Mouse (Mus musculus): Measurements from ENCODE around the gene Defb47. TPM values are rescaled to one million over a fixed set of nuclear protein-coding genes. Genes with fewer than 3 reads are reported as not detected.

Defb47 gene
- polyA plus RNA-seq, 1 experiment from 2014 or later, result not detected

DNA sequence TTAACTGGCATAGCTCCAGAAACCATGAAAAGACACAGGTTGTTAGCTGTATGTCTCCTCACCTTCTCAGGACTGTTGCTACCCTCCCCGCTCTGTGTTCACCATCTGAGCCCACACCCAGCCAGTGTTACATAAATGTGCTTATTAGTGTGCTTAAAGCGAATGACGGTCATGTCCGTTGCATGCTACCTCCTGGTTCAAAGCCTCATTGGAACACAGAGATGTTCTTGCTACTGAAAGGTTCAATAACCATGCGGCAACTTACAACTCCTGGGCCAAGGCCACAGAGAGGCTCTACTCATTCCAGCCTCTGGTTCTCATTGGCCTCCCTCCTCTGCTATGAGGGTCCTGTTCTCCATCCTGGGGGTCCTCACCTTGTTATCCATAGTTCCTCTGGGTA is 13.6 kb downstream of the Defb47 start, which contains the start of gene Defb43:
Gene Defb43, plus strand, starts transcription at position 301 of the 400 bp plus-strand sequence.
- no peaks in the 10 kb centered on the region for H3K27me3 ChIP-seq
- H3K27ac ChIP-seq, result no peak within 1 kb of the TSS
- H3K9ac ChIP-seq (replicated peaks), result no peak within 1 kb of the TSS
- no peak for ATAC-seq
- H3K4me1 ChIP-seq (replicated peaks), result no peaks in the 10 kb centered on the region
- no peaks in the 10 kb centered on the region for H3K36me3 ChIP-seq
- H3K4me2 ChIP-seq (replicated peaks), result no peak within 1 kb of the TSS
- H3K9me3 ChIP-seq, result peaks cover 3% of the 10 kb centered on the region; the same call in 1 of the 2 replicates
- H3K4me3 ChIP-seq (replicated peaks), result no peak within 1 kb of the TSS
- WGBS, result 93% methylated on average over 5 of the region's 5 CpGs

DNA sequence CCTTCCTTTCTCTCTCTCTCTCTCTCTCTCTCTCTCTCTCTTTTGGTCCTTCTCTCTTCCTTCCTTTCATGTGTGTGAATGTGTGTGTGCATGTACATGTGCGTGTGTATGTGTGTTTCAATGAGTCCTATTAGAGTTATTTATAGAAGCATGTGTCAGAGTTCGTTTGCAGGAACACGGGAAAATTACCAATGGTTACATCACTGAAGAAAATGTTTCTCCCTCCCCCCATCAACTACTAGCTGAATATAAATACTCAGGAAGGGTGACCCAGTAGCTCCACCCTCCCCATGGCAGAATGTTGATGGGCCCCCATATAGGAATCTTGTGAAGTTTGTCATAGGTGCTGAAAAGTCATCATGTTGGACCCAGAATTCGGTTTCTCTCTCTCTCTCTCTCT is 15.2 kb downstream of the Defb47 start:
- H3K27ac ChIP-seq, result no peak overlapping the region
- no peak overlapping the region for H3K9ac ChIP-seq (replicated peaks)
- no peak overlapping the region for H3K4me3 ChIP-seq (replicated peaks)
- WGBS, result 85% methylated on average over 4 of the region's 4 CpGs
- H3K4me1 ChIP-seq (replicated peaks), result no peaks in the 10 kb centered on the region
- no peak overlapping the region for H3K4me2 ChIP-seq (replicated peaks)
- no peaks in the 10 kb centered on the region for H3K36me3 ChIP-seq
- ATAC-seq, result no peak
- no peaks in the 10 kb centered on the region for H3K27me3 ChIP-seq
- peaks cover 3% of the 10 kb centered on the region; the same call in 1 of the 2 replicates for H3K9me3 ChIP-seq

DNA sequence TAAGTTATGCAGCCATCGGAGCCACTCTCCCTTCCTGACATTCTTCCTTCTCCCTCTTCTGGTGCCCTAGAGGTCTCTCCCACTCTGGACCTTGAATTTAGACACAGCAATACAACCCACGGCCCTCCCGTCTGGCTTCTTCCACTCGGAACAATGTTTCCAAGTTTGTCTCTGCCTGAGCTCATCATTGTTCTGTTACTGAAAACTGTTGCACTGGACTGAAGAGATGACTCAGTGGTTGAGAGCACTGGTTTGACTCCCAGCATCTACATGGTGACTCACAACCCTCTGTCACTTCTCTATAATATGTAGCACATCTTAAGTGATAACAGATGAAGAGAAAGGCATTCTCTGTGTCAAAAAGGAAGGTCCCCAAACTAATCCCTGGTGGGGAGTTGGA is 16.8 kb downstream of the Defb47 start:
- Histone ChIP-seq H3K9ac (replicated peaks) (no peak overlapping the region), H3K27ac (no peak overlapping the region), H3K4me3 (replicated peaks) (no peak overlapping the region), H3K27me3 (no peaks in the 10 kb centered on the region), H3K4me2 (replicated peaks) (no peak overlapping the region), H3K4me1 (replicated peaks) (no peaks in the 10 kb centered on the region), H3K9me3 (peaks cover 3% of the 10 kb centered on the region; the same call in 1 of the 2 replicates), H3K36me3 (no peaks in the 10 kb centered on the region)
- 86% methylated on average over 4 of the region's 4 CpGs for WGBS
- ATAC-seq, result no peak

DNA sequence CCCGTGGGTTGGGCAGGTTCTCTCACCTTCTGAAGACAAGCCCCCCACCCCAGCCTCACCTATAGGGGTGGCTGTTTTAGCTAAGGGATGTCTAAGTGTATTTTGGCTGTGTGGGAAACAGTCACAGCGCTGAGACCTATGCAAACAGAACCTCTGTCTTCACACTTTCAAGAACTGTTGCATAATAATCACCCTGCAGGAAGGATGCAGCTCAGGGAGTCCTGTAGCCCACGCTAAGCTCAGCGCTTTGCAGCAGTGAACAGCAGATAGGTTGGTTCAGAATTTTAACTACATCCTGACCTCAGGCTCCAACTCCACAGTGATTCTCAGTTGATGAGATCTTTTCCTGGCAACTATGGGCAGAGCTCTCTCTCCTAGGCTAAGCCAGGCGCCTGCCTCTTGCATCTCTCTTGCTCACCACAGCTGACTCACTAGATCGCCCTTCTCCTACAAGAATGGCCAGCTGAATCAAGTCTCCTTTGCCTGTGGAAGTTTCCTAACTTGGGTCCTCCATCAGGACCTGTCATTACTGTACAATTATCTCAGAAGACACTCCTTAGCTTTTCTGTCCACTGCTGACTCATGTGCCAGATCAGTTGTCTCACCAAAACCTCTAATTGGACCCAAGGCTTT is 22.8 kb downstream of the Defb47 start:
- H3K4me1 ChIP-seq (replicated peaks), result no peaks in the 10 kb centered on the region

DNA sequence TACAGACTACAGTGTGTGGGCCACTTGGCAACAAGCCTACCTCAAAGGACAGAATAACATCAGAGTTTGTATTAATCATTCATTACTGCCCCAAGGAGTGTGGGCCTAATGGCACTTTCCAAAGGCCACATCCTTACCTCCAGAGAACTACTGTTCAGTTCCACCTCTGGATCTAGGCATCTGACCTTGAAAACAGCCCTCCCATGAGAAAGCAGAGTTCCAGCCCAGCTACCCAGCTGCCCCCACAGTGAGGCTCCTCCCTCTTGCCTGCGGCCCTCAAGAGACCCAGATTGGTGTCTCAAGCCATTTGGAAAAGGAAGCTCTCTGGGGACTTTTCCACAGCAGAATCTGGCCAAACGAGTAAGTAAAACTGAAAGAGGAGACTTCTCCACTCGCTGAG is 48.8 kb downstream of the Defb47 start, which contains the start of gene Defb42:
Gene Defb42, plus strand, starts transcription at position 301 of the 400 bp plus-strand sequence.
- Histone ChIP-seq H3K4me1 (replicated peaks) (no peaks in the 10 kb centered on the region), H3K27me3 (no peaks in the 10 kb centered on the region), H3K4me3 (replicated peaks) (no peak within 1 kb of the TSS), H3K9me3 (no peaks in the 10 kb centered on the region), H3K27ac (no peak within 1 kb of the TSS), H3K4me2 (replicated peaks) (no peak within 1 kb of the TSS), H3K9ac (replicated peaks) (no peak within 1 kb of the TSS), H3K36me3 (no peaks in the 10 kb centered on the region)
- no peak for ATAC-seq
- WGBS, result 82% methylated on average over 3 of the region's 3 CpGs

More for the DNA sequence above, 22.8 kb downstream of the Defb47 start:
- H3K27ac ChIP-seq, result no peak overlapping the region
- no peaks in the 10 kb centered on the region for H3K36me3 ChIP-seq
- ATAC-seq, result no peak
- 57% methylated on average over 6 of the region's 6 CpGs for whole genome bisulfite sequencing
- H3K4me3 ChIP-seq (replicated peaks), result no peak overlapping the region
- no peaks in the 10 kb centered on the region for H3K9me3 ChIP-seq
- H3K27me3 ChIP-seq, result no peaks in the 10 kb centered on the region
- H3K9ac ChIP-seq (replicated peaks), result no peak overlapping the region
- H3K4me2 ChIP-seq (replicated peaks), result no peak overlapping the region

DNA sequence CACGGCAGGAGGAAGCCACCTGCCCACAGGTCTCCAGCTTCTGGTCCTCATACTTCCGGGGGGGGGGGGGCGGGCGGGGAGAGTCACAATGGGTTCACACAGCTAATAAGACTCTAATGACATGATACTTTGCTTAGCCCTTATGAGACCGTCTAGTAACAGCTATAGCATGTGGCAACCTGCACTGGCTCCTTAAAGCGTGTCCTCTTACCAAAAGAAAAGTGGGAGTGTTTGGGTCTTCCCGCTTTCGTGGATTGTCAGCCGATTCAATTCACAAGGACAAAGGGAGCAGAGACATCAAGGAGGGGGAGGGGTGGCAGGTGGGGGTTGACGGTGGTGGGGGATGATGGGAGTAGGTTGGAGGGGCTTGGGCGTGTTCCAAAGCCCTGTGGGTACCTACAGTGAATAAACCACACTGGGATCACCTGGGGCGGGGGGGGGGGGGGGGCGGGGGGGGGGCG is 52.1 kb downstream of the Defb47 start, which contains the start of gene Defb30:
Gene Defb30, minus strand, starts transcription at position 51 of the 461 bp plus-strand sequence.
- ATAC-seq, result no peak

More for the DNA sequence above, 52.1 kb downstream of the Defb47 start, which contains the start of gene Defb30:
- H3K36me3 ChIP-seq, result no peaks in the 10 kb centered on the region
- no peaks in the 10 kb centered on the region for H3K27me3 ChIP-seq
- H3K4me2 ChIP-seq (replicated peaks), result no peak within 1 kb of the TSS
- no peaks in the 10 kb centered on the region for H3K9me3 ChIP-seq
- no peak within 1 kb of the TSS for H3K27ac ChIP-seq
- no peak within 1 kb of the TSS for H3K4me3 ChIP-seq (replicated peaks)
- H3K9ac ChIP-seq (replicated peaks), result no peak within 1 kb of the TSS
- WGBS, result 65% methylated on average over 12 of the region's 14 CpGs
- H3K4me1 ChIP-seq (replicated peaks), result no peaks in the 10 kb centered on the region

Other genes starting within 250 kb of the Defb47 start
- 14.8 and 20.5 TPM in 2 replicates for gene Ints6, start 236.9 kb upstream of the Defb47 start, polyA plus RNA-seq (2015; fragmentation: Nextera tagmentation; extraction: Ambion mirVana)
- gene Wdfy2, start 160.4 kb upstream of the Defb47 start, polyA plus RNA-seq (2015; fragmentation: Nextera tagmentation; extraction: Ambion mirVana), result 8.4 and 9.1 TPM in 2 replicates
- not detected in 2 replicates for gene Defb48, start 13.6 kb upstream of the Defb47 start, polyA plus RNA-seq (2015; fragmentation: Nextera tagmentation; extraction: Ambion mirVana)
- gene Defb43, start 13.7 kb downstream of the Defb47 start, polyA plus RNA-seq (2015; fragmentation: Nextera tagmentation; extraction: Ambion mirVana), result not detected in 2 replicates
- not detected in 2 replicates for gene Defb42, start 48.9 kb downstream of the Defb47 start, polyA plus RNA-seq (2015; fragmentation: Nextera tagmentation; extraction: Ambion mirVana)
- gene Defb30, start 51.9 kb downstream of the Defb47 start, polyA plus RNA-seq (2015; fragmentation: Nextera tagmentation; extraction: Ambion mirVana), result not detected in 2 replicates

Data from midbrain, embryonic 13.5 days (tissue).